Mouse (Mus musculus): Measurements from ENCODE around the gene Cd47. TPM values are rescaled to one million over a fixed set of nuclear protein-coding genes. Genes with fewer than 3 reads are reported as not detected.

Gene Cd47
- polyA plus RNA-seq, 1 experiment from 2014 or later: 152 TPM

- peak; percentile 47 for DNase-seq (ENCODE audit: low spot score)
- under 1% methylated on average over 35 of the region's 39 CpGs for WGBS
- no peaks in the 10 kb centered on the region for H3K36me3 ChIP-seq (replicated peaks; ENCODE audit: control insufficient read depth, insufficient read depth)
- H3K4me2 ChIP-seq (replicated peaks): peak overlapping the region; percentile 82
- H3K9me3 ChIP-seq (ENCODE audit: control insufficient read depth, low read length): no peaks in the 10 kb centered on the region
- peak overlapping the region; percentile 96 for H3K9ac ChIP-seq
- peaks cover 27% of the 10 kb centered on the region for H3K4me1 ChIP-seq (replicated peaks; ENCODE audit: control insufficient read depth, insufficient read depth, low read length)
- ATAC-seq (ENCODE audit: low FRiP score): peak; percentile 85
- H3K27ac ChIP-seq: peak overlapping the region; percentile 98
- peak overlapping the region; percentile 92 for H3K4me3 ChIP-seq (replicated peaks; ENCODE audit: low read length)
- H3K27me3 ChIP-seq (ENCODE audit: control insufficient read depth, insufficient read depth, low read length): no peaks in the 10 kb centered on the region
Measured at GRCm38 (mm10) chr16:49855836-49856503, 55.6 kb downstream of the Cd47 start.

GRCm38 (mm10) chr16:49856661-49857060 is 56.3 kb downstream of the Cd47 start:
- ATAC-seq (ENCODE audit: low FRiP score) (no peak), DNase-seq (ENCODE audit: low spot score) (no peak)
- no peaks in the 10 kb centered on the region for H3K36me3 ChIP-seq (replicated peaks; ENCODE audit: control insufficient read depth, insufficient read depth)
- H3K4me2 ChIP-seq (replicated peaks): peak overlapping the region; percentile 82
- H3K4me1 ChIP-seq (replicated peaks; ENCODE audit: control insufficient read depth, insufficient read depth, low read length): peaks cover 27% of the 10 kb centered on the region
- H3K27ac ChIP-seq: peak overlapping the region; percentile 98; the same call in 1 of the 2 replicates
- H3K9me3 ChIP-seq (ENCODE audit: control insufficient read depth, low read length): no peaks in the 10 kb centered on the region
- H3K27me3 ChIP-seq (ENCODE audit: control insufficient read depth, insufficient read depth, low read length): no peaks in the 10 kb centered on the region
- peak overlapping the region; percentile 92 for H3K4me3 ChIP-seq (replicated peaks; ENCODE audit: low read length)
- H3K9ac ChIP-seq: peak overlapping the region; percentile 96
- WGBS: 21% methylated on average over 8 of the region's 8 CpGs

GRCm38 (mm10) chr16:49857504-49858160 is 57.3 kb downstream of the Cd47 start:
- peak overlapping the region; percentile 96 for H3K9ac ChIP-seq
- DNase-seq (ENCODE audit: low spot score) (peak; percentile 48), ATAC-seq (ENCODE audit: low FRiP score) (no peak)
- peaks cover 27% of the 10 kb centered on the region for H3K4me1 ChIP-seq (replicated peaks; ENCODE audit: control insufficient read depth, insufficient read depth, low read length)
- no peaks in the 10 kb centered on the region for H3K36me3 ChIP-seq (replicated peaks; ENCODE audit: control insufficient read depth, insufficient read depth)
- no peaks in the 10 kb centered on the region for H3K9me3 ChIP-seq (ENCODE audit: control insufficient read depth, low read length)
- H3K27ac ChIP-seq: 0 out of 2 replicates have a peak overlapping the region, but pooled peaks have one; percentile 24
- 44% methylated on average over 8 of the region's 8 CpGs for WGBS
- H3K27me3 ChIP-seq (ENCODE audit: control insufficient read depth, insufficient read depth, low read length): no peaks in the 10 kb centered on the region
- H3K4me2 ChIP-seq (replicated peaks): peak overlapping the region; percentile 82
- peak overlapping the region; percentile 92 for H3K4me3 ChIP-seq (replicated peaks; ENCODE audit: low read length)

GRCm38 (mm10) chr16:49858161-49858906 is 58.0 kb downstream of the Cd47 start:
- DNase-seq (ENCODE audit: low spot score) (no peak), ATAC-seq (ENCODE audit: low FRiP score) (no peak)
- peak overlapping the region; percentile 34; the same call in 1 of the 2 replicates for H3K9ac ChIP-seq

GRCm38 (mm10) chr16:49858907-49859853 is 58.8 kb downstream of the Cd47 start:
- no peaks in the 10 kb centered on the region for H3K36me3 ChIP-seq (replicated peaks; ENCODE audit: control insufficient read depth, insufficient read depth)
- H3K27me3 ChIP-seq (ENCODE audit: control insufficient read depth, insufficient read depth, low read length): no peaks in the 10 kb centered on the region
- ATAC-seq (ENCODE audit: low FRiP score): no peak
- 85% methylated on average over 4 of the region's 4 CpGs for WGBS
- no peak for DNase-seq (ENCODE audit: low spot score)
- peak overlapping the region; percentile 82 for H3K4me2 ChIP-seq (replicated peaks)
- H3K4me3 ChIP-seq (replicated peaks; ENCODE audit: low read length): no peak overlapping the region
- H3K9ac ChIP-seq: no peak overlapping the region
- H3K27ac ChIP-seq: no peak overlapping the region
- H3K4me1 ChIP-seq (replicated peaks; ENCODE audit: control insufficient read depth, insufficient read depth, low read length): peaks cover 27% of the 10 kb centered on the region
- H3K9me3 ChIP-seq (ENCODE audit: control insufficient read depth, low read length): no peaks in the 10 kb centered on the region

More at GRCm38 (mm10) chr16:49858161-49858906, 58.0 kb downstream of the Cd47 start:
- Histone ChIP-seq H3K4me2 (replicated peaks) (peak overlapping the region; percentile 82), H3K27ac (no peak overlapping the region), H3K4me1 (replicated peaks; ENCODE audit: control insufficient read depth, insufficient read depth, low read length) (peaks cover 27% of the 10 kb centered on the region), H3K4me3 (replicated peaks; ENCODE audit: low read length) (peak overlapping the region; percentile 92), H3K36me3 (replicated peaks; ENCODE audit: control insufficient read depth, insufficient read depth) (no peaks in the 10 kb centered on the region), H3K27me3 (ENCODE audit: control insufficient read depth, insufficient read depth, low read length) (no peaks in the 10 kb centered on the region), H3K9me3 (ENCODE audit: control insufficient read depth, low read length) (no peaks in the 10 kb centered on the region)
- WGBS: 77% methylated on average over 9 of the region's 9 CpGs

- H3K9ac ChIP-seq: no peak overlapping the region
- no peak overlapping the region for H3K27ac ChIP-seq
- H3K27me3 ChIP-seq (ENCODE audit: control insufficient read depth, insufficient read depth, low read length): no peaks in the 10 kb centered on the region
- H3K4me3 ChIP-seq (replicated peaks; ENCODE audit: low read length): no peak overlapping the region
- H3K36me3 ChIP-seq (replicated peaks; ENCODE audit: control insufficient read depth, insufficient read depth): no peaks in the 10 kb centered on the region
- WGBS: 97% methylated on average over 1 of the region's 1 CpGs
- H3K4me2 ChIP-seq (replicated peaks): no peak overlapping the region
- H3K4me1 ChIP-seq (replicated peaks; ENCODE audit: control insufficient read depth, insufficient read depth, low read length): peaks cover 19% of the 10 kb centered on the region
- no peak for ATAC-seq (ENCODE audit: low FRiP score)
- DNase-seq (ENCODE audit: low spot score): no peak
- H3K9me3 ChIP-seq (ENCODE audit: control insufficient read depth, low read length): peaks cover 6% of the 10 kb centered on the region; the same call in 1 of the 2 replicates
Measured at GRCm38 (mm10) chr16:49861986-49862385, 61.7 kb downstream of the Cd47 start.

GRCm38 (mm10) chr16:49866617-49867016 is 66.3 kb downstream of the Cd47 start:
- H3K27me3 ChIP-seq (ENCODE audit: control insufficient read depth, insufficient read depth, low read length): no peaks in the 10 kb centered on the region
- ATAC-seq (ENCODE audit: low FRiP score): no peak
- no peak overlapping the region for H3K9ac ChIP-seq
- no peaks in the 10 kb centered on the region for H3K4me1 ChIP-seq (replicated peaks; ENCODE audit: control insufficient read depth, insufficient read depth, low read length)
- 87% methylated on average over 2 of the region's 2 CpGs for WGBS
- DNase-seq (ENCODE audit: low spot score): no peak
- H3K4me3 ChIP-seq (replicated peaks; ENCODE audit: low read length): no peak overlapping the region
- H3K27ac ChIP-seq: no peak overlapping the region
- peaks cover 6% of the 10 kb centered on the region; the same call in 1 of the 2 replicates for H3K9me3 ChIP-seq (ENCODE audit: control insufficient read depth, low read length)
- H3K36me3 ChIP-seq (replicated peaks; ENCODE audit: control insufficient read depth, insufficient read depth): peaks cover 20% of the 10 kb centered on the region
- no peak overlapping the region for H3K4me2 ChIP-seq (replicated peaks)

GRCm38 (mm10) chr16:49868278-49868677 is 67.9 kb downstream of the Cd47 start:
- WGBS: 96% methylated on average over 1 of the region's 1 CpGs
- Histone ChIP-seq H3K4me3 (replicated peaks; ENCODE audit: low read length) (no peak overlapping the region), H3K9me3 (ENCODE audit: control insufficient read depth, low read length) (peaks cover 6% of the 10 kb centered on the region; the same call in 1 of the 2 replicates), H3K4me1 (replicated peaks; ENCODE audit: control insufficient read depth, insufficient read depth, low read length) (no peaks in the 10 kb centered on the region), H3K36me3 (replicated peaks; ENCODE audit: control insufficient read depth, insufficient read depth) (peaks cover 20% of the 10 kb centered on the region), H3K4me2 (replicated peaks) (no peak overlapping the region), H3K27ac (no peak overlapping the region), H3K9ac (no peak overlapping the region), H3K27me3 (ENCODE audit: control insufficient read depth, insufficient read depth, low read length) (no peaks in the 10 kb centered on the region)
- ATAC-seq (ENCODE audit: low FRiP score) (no peak), DNase-seq (ENCODE audit: low spot score) (no peak)
